ENCODE assay signal across 25 mouse cellular contexts in the genomic region with DNA sequence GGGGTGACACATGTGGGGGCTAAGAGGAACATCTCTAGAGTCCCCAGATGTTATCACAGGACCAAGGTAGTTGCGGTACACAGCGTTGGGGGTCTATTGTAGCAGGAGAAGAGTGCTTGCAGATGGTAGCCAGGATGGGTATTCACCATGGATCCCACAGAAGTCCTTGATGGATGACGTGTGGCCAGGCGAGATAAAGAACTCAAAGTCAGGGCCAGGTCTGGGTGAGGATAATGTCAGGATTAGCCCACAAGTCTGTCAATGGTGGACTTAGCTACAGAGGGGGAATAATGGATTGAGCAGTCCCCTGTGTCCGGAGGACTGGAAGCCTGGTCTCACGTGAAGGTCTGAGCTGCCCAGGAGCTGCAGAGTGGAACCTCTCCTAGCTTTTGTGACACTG. TPM values are rescaled to one million over a fixed set of nuclear protein-coding genes. Genes with fewer than 3 reads are reported as not detected.
A peak's percentile ranks its signal among the peaks of the same experiment; 100 is the strongest.
DNase-seq lines count a peak whose midpoint lies in the region; ATAC-seq lines count a peak whose summit lies in the region.
"Had no signal": no experiment of that assay in that cellular context is flagged by ENCODE, and none has a peak within 500 bp of the region (broad histone marks: within the 10 kb centered on the region; RNA-seq: fewer than 3 reads in every experiment).

No protein-coding gene starts in this region.

- H3K27me3 ChIP-seq in heart, embryonic 11.5 days (ENCODE audit: control insufficient read depth, insufficient read depth, low read length): peaks cover 3% of the 10 kb centered on the region; the same call in 1 of the 2 replicates
- no peaks in the 10 kb centered on the region for H3K27me3 ChIP-seq in heart, embryonic 13.5 days (replicated peaks)
- H3K27me3 ChIP-seq: embryonic facial prominence, embryonic 12.5 days; forebrain, embryonic 15.5 days; Patski had no signal

- DNase-seq in adrenal gland, adult (ENCODE audit: inconsistent age in 2 of 2, low spot score in 1 of 2): peak; percentile 36 to 73
- no peak for DNase-seq in adrenal gland, adult 8-10 months
- DNase-seq in adrenal gland, postnatal 14 days: peak; percentile 27
- DNase-seq in adrenal gland, postnatal 25 days: no peak
- no peak for DNase-seq in heart, postnatal 25 days (ENCODE audit: low spot score)
- DNase-seq in heart, postnatal 14 days: no peak
- DNase-seq: adrenal gland, postnatal 10 days; B cell, adult 2 months; cerebellum, adult 11-12 months; cerebellum, adult 2 months; cerebellum, adult 9-10 months; cerebellum, postnatal 10 days; cerebellum, postnatal 25 days; forebrain, postnatal 0 days had no signal

- no peak for ATAC-seq in heart, embryonic 11.5 days (replicated peaks; ENCODE audit: insufficient number of reproducible peaks, low FRiP score, low TSS enrichment)
- no peak for ATAC-seq in heart, embryonic 13.5 days (ENCODE audit: extremely low read depth, insufficient number of reproducible peaks, low FRiP score, low TSS enrichment)
- ATAC-seq: activated CD4-positive, CD25-positive, alpha-beta regulatory T cell, adult 4 months; CD4-positive, CD25-positive, alpha-beta regulatory T cell, adult 4 months; forebrain, embryonic 13.5 days; forebrain, embryonic 15.5 days; forebrain, postnatal 0 days; Patski had no signal

- H3K4me3 ChIP-seq in heart, embryonic 11.5 days (ENCODE audit: low read depth, low read length): no peak overlapping the region
- no peak overlapping the region for H3K4me3 ChIP-seq in heart, embryonic 13.5 days
- H3K4me3 ChIP-seq: embryonic facial prominence, embryonic 10.5 days; embryonic facial prominence, embryonic 12.5 days; forebrain, embryonic 13.5 days; forebrain, embryonic 15.5 days had no signal

- H3K27ac ChIP-seq in heart, embryonic 11.5 days (ENCODE audit: low read depth, low read length): peak overlapping the region; percentile 80
- peak overlapping the region; percentile 78 for H3K27ac ChIP-seq in heart, embryonic 13.5 days (replicated peaks)
- H3K27ac ChIP-seq: embryonic facial prominence, embryonic 10.5 days; embryonic facial prominence, embryonic 12.5 days; forebrain, embryonic 13.5 days; forebrain, embryonic 15.5 days had no signal

- no peak overlapping the region for H3K9ac ChIP-seq in heart, embryonic 11.5 days (ENCODE audit: low read depth, low read length)
- no peak overlapping the region for H3K9ac ChIP-seq in heart, embryonic 13.5 days
- H3K9ac ChIP-seq: embryonic facial prominence, embryonic 12.5 days; forebrain, embryonic 13.5 days; forebrain, embryonic 15.5 days; forebrain, postnatal 0 days had no signal

- H3K9me3 ChIP-seq in heart, embryonic 11.5 days (replicated peaks; ENCODE audit: control insufficient read depth, low read length): no peaks in the 10 kb centered on the region
- no peaks in the 10 kb centered on the region for H3K9me3 ChIP-seq in heart, embryonic 13.5 days
- H3K9me3 ChIP-seq: embryonic facial prominence, embryonic 10.5 days; embryonic facial prominence, embryonic 12.5 days; forebrain, embryonic 13.5 days; forebrain, embryonic 15.5 days; G1E had no signal

- WGBS in heart, embryonic 11.5 days (ENCODE audit: insufficient replicate concordance): 62% methylated on average over 6 of the region's 6 CpGs
- WGBS in heart, embryonic 13.5 days: 63% methylated on average over 6 of the region's 6 CpGs

- H3K4me1 ChIP-seq in heart, embryonic 11.5 days (ENCODE audit: control insufficient read depth, insufficient read depth, low read length): peaks cover 17% of the 10 kb centered on the region
- H3K4me1 ChIP-seq in heart, embryonic 13.5 days: peaks cover 27% of the 10 kb centered on the region
- H3K4me1 ChIP-seq: embryonic facial prominence, embryonic 12.5 days; forebrain, embryonic 13.5 days; forebrain, embryonic 15.5 days had no signal

- intact Hi-C loops in heart, postnatal 25 days (cut with DNase I): no loop called here
- intact Hi-C loops in heart, postnatal 14 days (cut with DNase I): no loop called here

- no peak overlapping the region for H3K4me2 ChIP-seq in heart, embryonic 11.5 days
- H3K4me2 ChIP-seq in heart, embryonic 13.5 days: no peak overlapping the region
- H3K4me2 ChIP-seq: embryonic facial prominence, embryonic 12.5 days; forebrain, embryonic 13.5 days; forebrain, embryonic 15.5 days had no signal

- no peaks in the 10 kb centered on the region for H3K36me3 ChIP-seq in heart, embryonic 11.5 days (ENCODE audit: control insufficient read depth, insufficient read depth, low read length)
- no peaks in the 10 kb centered on the region for H3K36me3 ChIP-seq in heart, embryonic 13.5 days
- H3K36me3 ChIP-seq: embryonic facial prominence, embryonic 10.5 days; embryonic facial prominence, embryonic 12.5 days; forebrain, embryonic 15.5 days; G1E had no signal

RNA-seq across cellular contexts. Expression of gene Atp2c2, which starts 24.8 kb away (rescaled TPM):
- under 1 TPM in 3 of 4 experiments, not detected in 1; 0.35 to 0.38 (median 0.38) TPM for total RNA-seq in adrenal gland, adult 8-10 months (2022)
- total RNA-seq in adrenal gland, postnatal 14 days (2021): 0.41 TPM in 2 replicates
- total RNA-seq in adrenal gland, postnatal 25 days (2021): 0.67 and 0.95 TPM in 2 replicates
- 0.14 and 0.24 TPM in 2 replicates for polyA plus RNA-seq in heart, embryonic 11.5 days (2014; fragmentation: Nextera tagmentation; extraction: Ambion mirVana)
- not detected for total RNA-seq in heart, postnatal 25 days (2021)
- polyA plus RNA-seq in heart, embryonic 13.5 days (2015; fragmentation: Nextera tagmentation; extraction: Ambion mirVana): 0.20 and 0.29 TPM in 2 replicates
- total RNA-seq in heart, postnatal 14 days (2021): under 1 TPM; 0.17 TPM
- total RNA-seq: CH12.LX; forebrain, postnatal 0 days; G1E had no signal
- polyA plus RNA-seq: activated CD4-positive, CD25-positive, alpha-beta regulatory T cell, adult 4 months; forebrain, embryonic 13.5 days; G1E had no signal

RNA-seq across cellular contexts. Expression of gene Tldc1, which starts 53.6 kb away (rescaled TPM):
- total RNA-seq in adrenal gland, adult 8-10 months (2022): 10 to 100 TPM; 16.1 to 18.1 (median 17.1) TPM
- total RNA-seq in adrenal gland, postnatal 14 days (2021): 9.1 and 10.8 TPM in 2 replicates
- total RNA-seq in adrenal gland, postnatal 25 days (2021): 11.3 and 22.1 TPM in 2 replicates
- polyA plus RNA-seq in heart, embryonic 11.5 days (2014; fragmentation: Nextera tagmentation; extraction: Ambion mirVana): 10.2 and 12.9 TPM in 2 replicates
- 10 to 100 TPM; 10.5 to 12.4 TPM for total RNA-seq in heart, postnatal 25 days (2021)
- 14.3 and 14.6 TPM in 2 replicates for polyA plus RNA-seq in heart, embryonic 13.5 days (2015; fragmentation: Nextera tagmentation; extraction: Ambion mirVana)
- total RNA-seq in heart, postnatal 14 days (2021): 10 to 100 TPM; 11.6 to 14.6 TPM

RNA-seq across cellular contexts. Expression of gene Wfdc1, which starts 58.4 kb away (rescaled TPM):
- total RNA-seq in adrenal gland, adult 8-10 months (2022): 10 to 100 TPM in 3 of 4 experiments, 1 to 10 TPM in 1; 9.0 to 14.0 (median 12.8) TPM
- total RNA-seq in adrenal gland, postnatal 14 days (2021): 10.4 and 10.7 TPM in 2 replicates
- total RNA-seq in adrenal gland, postnatal 25 days (2021): 4.6 and 6.1 TPM in 2 replicates
- 2.1 and 2.3 TPM in 2 replicates for polyA plus RNA-seq in heart, embryonic 11.5 days (2014; fragmentation: Nextera tagmentation; extraction: Ambion mirVana)
- total RNA-seq in heart, postnatal 25 days (2021): 10 to 100 TPM; 45.5 to 49.2 TPM
- polyA plus RNA-seq in heart, embryonic 13.5 days (2015; fragmentation: Nextera tagmentation; extraction: Ambion mirVana): 3.6 and 4.4 TPM in 2 replicates
- 10 to 100 TPM; 48.2 to 51.1 TPM for total RNA-seq in heart, postnatal 14 days (2021)
- total RNA-seq: CH12.LX, G1E had no signal
- polyA plus RNA-seq: activated CD4-positive, CD25-positive, alpha-beta regulatory T cell, adult 4 months; CD4-positive, CD25-positive, alpha-beta regulatory T cell, adult 4 months; G1E; Patski had no signal

Comparison
In these comparisons a context has a peak if more than half of its experiments do, and no peak if none do; other contexts are left out.
1. DNase-seq: peak in adrenal gland, adult (2 of 2) and adrenal gland, postnatal 14 days (single experiment); none in adrenal gland, adult 8-10 months (single experiment), adrenal gland, postnatal 25 days (single experiment), heart, postnatal 25 days (single experiment) and heart, postnatal 14 days (0 of 2).